Mouse (Mus musculus) liver, adult 2 months (tissue): ENCODE measurements around the gene Klf7.

Experiments used
- CTCF ChIP-seq: fragments of 200-500 bp; IDR thresholded peaks from 2 replicates; pipeline ENCODE4 v1.5.1; 2011; ENCODE audit warnings: low read depth, low read length, control low read depth
- POLR2A ChIP-seq: fragments of 200-500 bp; IDR thresholded peaks from 2 replicates; pipeline ENCODE4 v1.6.1; 2011; ENCODE audit warnings: low read length, control low read depth; ENCODE audit not compliant: insufficient read depth; ENCODE audit errors: extremely low read depth

GRCm38 (mm10) chr1:64055978-64056377, 66.1 kb downstream of the Klf7 start:
- TF ChIP-seq CTCF: no peak
- TF ChIP-seq POLR2A: no peak
